Mouse (Mus musculus): ENCODE results near the gene Prkcb.

DNA sequence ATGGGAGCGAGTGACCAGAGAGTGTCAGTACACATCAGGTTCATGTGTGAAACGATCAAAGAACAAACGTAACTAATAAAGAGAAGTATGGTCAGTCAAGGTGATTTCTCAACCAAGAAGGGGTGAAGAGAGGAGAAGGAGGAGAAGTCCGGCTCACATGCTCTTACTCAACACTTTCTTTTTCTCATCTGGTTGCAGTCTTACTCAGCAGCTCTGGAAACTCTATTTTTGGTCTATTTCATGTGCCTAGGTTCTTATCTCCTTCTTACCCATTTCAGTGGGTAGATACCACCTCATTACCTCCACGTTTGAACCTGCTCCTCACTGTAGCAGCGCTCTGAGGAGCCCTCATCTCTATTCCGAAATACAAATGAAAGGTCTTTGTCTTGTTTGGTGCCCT, 31.8 kb upstream of the Prkcb start:
- no peak for TF ChIP-seq POLR2A (IDR thresholded peaks at IDR 0.05; ENCODE audit: low read depth, low read length)
- no peak for TF ChIP-seq CTCF (conservative IDR thresholded peaks at IDR 0.05; ENCODE audit: insufficient read depth, insufficient read length, low read depth, low read length)
